Mouse (Mus musculus): ENCODE measurements at regions not wholly inside any gene's neighbourhood (a gene's known extent, or its start where the extent isn't known, plus 50 kb on each side); places are given as distances from the start of the nearest gene placed in this dataset.

DNA sequence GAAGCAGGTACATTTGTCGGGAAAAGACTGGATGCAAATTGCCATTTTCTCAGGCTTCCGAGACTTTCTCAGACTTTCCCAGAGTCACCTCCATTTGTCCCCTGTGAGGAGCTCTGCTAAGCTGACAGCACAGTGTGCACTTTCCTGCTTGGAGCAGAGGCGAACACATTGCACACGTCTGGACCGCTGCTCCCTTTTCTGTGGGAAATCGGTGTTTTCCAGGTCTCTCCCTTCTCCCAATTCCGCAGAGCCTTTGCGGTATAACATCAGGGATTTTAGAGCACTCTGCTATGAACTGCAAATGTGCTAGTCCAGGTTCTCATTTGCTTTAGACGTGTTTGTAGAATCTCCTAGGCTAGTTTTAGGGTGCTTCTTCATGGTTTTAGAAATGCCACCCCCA lies 67.0 kb upstream of the Myb start:
- TF ChIP-seq CTCF (IDR thresholded peaks at IDR 0.05; ENCODE audit: low read depth) (no peak), EP300 (IDR thresholded peaks at IDR 0.05; ENCODE audit: low read depth) (no peak)
